Mouse (Mus musculus) kidney, adult 9 months (tissue): ENCODE results near the gene Nptxr.
A peak's percentile ranks its signal among the peaks of the same experiment; 100 is the strongest.

ENCODE experiments used
- DNase-seq: peaks from one replicate; pipeline ENCODE4 v3.0.0; 2022

Gene Nptxr

GRCm38 (mm10) chr15:79804352-79805071, at the start of gene Nptxr:
Gene Nptxr (minus strand): TSS chr15:79804766.
- DNase-seq, result no peak

GRCm38 (mm10) chr15:79850143-79850542, 45.6 kb upstream of the Nptxr start:
- DNase-seq, result no peak

- no peak for DNase-seq
Observed at GRCm38 (mm10) chr15:79847100-79847499, 42.5 kb upstream of the Nptxr start.

- DNase-seq, result no peak
Observed at GRCm38 (mm10) chr15:79845986-79846385, 41.4 kb upstream of the Nptxr start.

GRCm38 (mm10) chr15:79842985-79843384, 38.4 kb upstream of the Nptxr start:
- no peak for DNase-seq

GRCm38 (mm10) chr15:79840281-79840680, 35.7 kb upstream of the Nptxr start:
- DNase-seq, result no peak

- no peak for DNase-seq
Observed at GRCm38 (mm10) chr15:79834881-79835260, 30.3 kb upstream of the Nptxr start.

- peak; percentile 94 for DNase-seq
Observed at GRCm38 (mm10) chr15:79834130-79834880, 29.7 kb upstream of the Nptxr start, which contains the start of the genes Npcd and Cbx6. Gene Npcd (minus strand): TSS chr15:79834237. Gene Cbx6 (minus strand): TSS chr15:79834688.

GRCm38 (mm10) chr15:79833251-79834050, 28.9 kb upstream of the Nptxr start:
- DNase-seq, result no peak

- peak; percentile 75 for DNase-seq
Observed at GRCm38 (mm10) chr15:79832064-79832900, 27.7 kb upstream of the Nptxr start.

GRCm38 (mm10) chr15:79830388-79830787, 25.8 kb upstream of the Nptxr start:
- peak; percentile 83 for DNase-seq

GRCm38 (mm10) chr15:79829431-79829830, 24.9 kb upstream of the Nptxr start:
- no peak for DNase-seq

GRCm38 (mm10) chr15:79828366-79829035, 23.9 kb upstream of the Nptxr start:
- no peak for DNase-seq

GRCm38 (mm10) chr15:79827778-79828210, 23.2 kb upstream of the Nptxr start:
- DNase-seq, result no peak

- DNase-seq, result no peak
Observed at GRCm38 (mm10) chr15:79827061-79827777, 22.7 kb upstream of the Nptxr start.

- no peak for DNase-seq
Observed at GRCm38 (mm10) chr15:79826221-79826935, 21.8 kb upstream of the Nptxr start.

- no peak for DNase-seq
Observed at GRCm38 (mm10) chr15:79825146-79825825, 20.7 kb upstream of the Nptxr start.

GRCm38 (mm10) chr15:79823588-79824280, 19.2 kb upstream of the Nptxr start:
- DNase-seq, result peak; percentile 53
